Mouse (Mus musculus) testis, adult 2 months (tissue): Measurements from ENCODE around the gene St3gal3.

Experiments
- CTCF ChIP-seq: fragments of 200-500 bp; IDR thresholded peaks from 2 replicates; pipeline ENCODE4 v1.5.1; 2012; ENCODE audit warnings: low read depth, mild to moderate bottlenecking, inconsistent platforms, low read length, moderate library complexity; ENCODE audit not compliant: control insufficient read depth, insufficient read depth, insufficient replicate concordance
- POLR2A ChIP-seq: fragments of 200-500 bp; IDR thresholded peaks from 2 replicates; pipeline ENCODE4 v1.6.1; 2012; ENCODE audit warnings: low read depth, mild to moderate bottlenecking, inconsistent platforms, low read length, moderate library complexity; ENCODE audit not compliant: control insufficient read depth

DNA sequence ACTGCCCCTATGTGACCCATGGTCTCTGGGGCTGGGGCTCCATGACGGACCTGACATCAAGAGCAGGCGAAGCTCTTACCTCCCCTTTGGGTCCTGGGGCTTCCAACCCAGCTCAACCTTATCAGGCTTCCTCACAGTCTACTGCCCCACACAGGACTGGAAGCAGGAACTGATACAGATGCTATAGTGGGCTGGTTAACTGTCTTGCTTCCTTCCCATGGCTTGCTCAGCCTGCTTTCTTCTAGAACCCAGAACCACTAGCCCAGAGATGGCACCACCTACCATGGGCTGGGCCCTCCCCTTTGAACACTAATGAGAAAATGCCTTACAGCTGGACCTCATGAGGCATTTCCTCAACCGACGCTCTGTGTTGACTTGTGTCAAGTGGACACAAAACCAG lies 217.3 kb downstream of the St3gal3 start:
- TF ChIP-seq POLR2A (no peak), CTCF (no peak)
